Mouse (Mus musculus): ENCODE measurements around the gene Zfp970. TPM values are rescaled to one million over a fixed set of nuclear protein-coding genes. Genes with fewer than 3 reads are reported as not detected.

The Zfp970 gene
- 90.1 TPM for polyA plus RNA-seq (2014; fragmentation: Illumina TruSeq; extraction: RNeasy Lipid Tissue Mini Kit (QIAGEN cat#74804); ENCODE audit: low read depth, low replicate concordance)

GRCm38 (mm10) chr2:177464676-177465075, at the start of gene Zfp970:
Gene Zfp970, plus strand, starts transcription at chr2:177464733.

GRCm38 (mm10) chr2:177498067-177498466, 33.5 kb downstream of the Zfp970 start, which contains the start of gene Gm14403:
Gene Gm14403, plus strand, starts transcription at chr2:177498215.

Other genes with a start within 250 kb of the Zfp970 start
- gene Gm14409, start 197.7 kb upstream of the Zfp970 start, polyA plus RNA-seq (2014; fragmentation: Illumina TruSeq; extraction: RNeasy Lipid Tissue Mini Kit (QIAGEN cat#74804); ENCODE audit: low read depth, low replicate concordance), result not detected
- 0.40 TPM for gene Gm14412, start 140.4 kb upstream of the Zfp970 start, polyA plus RNA-seq (2014; fragmentation: Illumina TruSeq; extraction: RNeasy Lipid Tissue Mini Kit (QIAGEN cat#74804); ENCODE audit: low read depth, low replicate concordance)
- gene Gm14418, start 66.4 kb upstream of the Zfp970 start, polyA plus RNA-seq (2014; fragmentation: Illumina TruSeq; extraction: RNeasy Lipid Tissue Mini Kit (QIAGEN cat#74804); ENCODE audit: low read depth, low replicate concordance), result 12.4 TPM
- gene Gm14403, start 33.5 kb downstream of the Zfp970 start, polyA plus RNA-seq (2014; fragmentation: Illumina TruSeq; extraction: RNeasy Lipid Tissue Mini Kit (QIAGEN cat#74804); ENCODE audit: low read depth, low replicate concordance), result 69.2 TPM
- gene Gm14406, start 113.5 kb downstream of the Zfp970 start, polyA plus RNA-seq (2014; fragmentation: Illumina TruSeq; extraction: RNeasy Lipid Tissue Mini Kit (QIAGEN cat#74804); ENCODE audit: low read depth, low replicate concordance), result not detected

Data from liver, adult 10 weeks (tissue).